In the genomic region with DNA sequence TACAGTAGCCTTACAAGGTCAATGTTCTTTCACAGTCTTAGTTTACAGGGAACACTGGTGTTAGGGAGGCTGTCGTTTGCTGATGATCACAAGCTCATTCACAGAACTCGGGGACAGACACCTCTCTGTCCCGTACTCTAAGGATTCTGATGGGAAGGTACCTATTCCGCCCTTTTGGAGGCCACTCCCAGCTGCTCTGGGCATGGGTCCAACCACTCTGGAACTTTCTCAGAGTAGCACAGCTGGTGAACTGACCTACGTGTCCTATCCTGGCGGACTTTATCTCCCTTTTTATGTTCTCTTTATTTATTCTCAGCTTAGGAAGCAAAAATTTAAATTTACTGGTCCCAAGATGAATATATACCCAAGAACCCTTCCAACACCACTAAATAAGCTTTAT, we compare ENCODE assay signal across 14 mouse cellular contexts.
"Had no signal": no experiment of that assay in that cellular context is flagged by ENCODE, and none has a peak within 500 bp of the region (broad histone marks: within the 10 kb centered on the region; RNA-seq: fewer than 3 reads in every experiment).

No protein-coding gene starts in this region.

- DNase-seq: layer of hippocampus, adult 9-11 months; layer of hippocampus, postnatal 36 days; lung, adult 2 months; lung, postnatal 36 days; thymus, adult 2 months; thymus, postnatal 25 days had no signal

- H3K4me2 ChIP-seq: kidney, embryonic 15.5 days; limb, embryonic 12.5 days; liver, embryonic 11.5 days; liver, embryonic 15.5 days; midbrain, embryonic 15.5 days; neural tube, embryonic 12.5 days had no signal

- H3K9me3 ChIP-seq: kidney, embryonic 15.5 days; limb, embryonic 12.5 days; liver, embryonic 15.5 days; midbrain, embryonic 15.5 days; neural tube, embryonic 12.5 days had no signal

- H3K9ac ChIP-seq: kidney, embryonic 15.5 days; limb, embryonic 12.5 days; liver, embryonic 15.5 days; midbrain, embryonic 15.5 days; neural tube, embryonic 12.5 days had no signal

- H3K27me3 ChIP-seq: kidney, embryonic 15.5 days; limb, embryonic 12.5 days; liver, embryonic 15.5 days; midbrain, embryonic 15.5 days; neural tube, embryonic 12.5 days had no signal

- H3K27ac ChIP-seq: kidney, embryonic 15.5 days; limb, embryonic 12.5 days; liver, embryonic 15.5 days; midbrain, embryonic 15.5 days; neural tube, embryonic 12.5 days; stomach, postnatal 0 days had no signal

- H3K4me1 ChIP-seq: liver, embryonic 15.5 days had no signal

- ATAC-seq: lung, postnatal 0 days; midbrain, embryonic 15.5 days had no signal

- H3K36me3 ChIP-seq: kidney, embryonic 15.5 days; limb, embryonic 12.5 days; liver, embryonic 15.5 days; midbrain, embryonic 15.5 days; neural tube, embryonic 12.5 days had no signal

- H3K4me3 ChIP-seq: kidney, embryonic 15.5 days; limb, embryonic 12.5 days; liver, embryonic 15.5 days; midbrain, embryonic 15.5 days; neural tube, embryonic 12.5 days had no signal
